Mouse (Mus musculus) liver, adult 2 months (tissue): ENCODE results near the gene Trpv5.

ENCODE experiments used
- CTCF ChIP-seq: fragments of 200-500 bp; IDR thresholded peaks from 2 replicates; pipeline ENCODE4 v1.5.1; 2011; ENCODE audit warnings: low read depth, low read length, control low read depth
- POLR2A ChIP-seq: fragments of 200-500 bp; IDR thresholded peaks from 2 replicates; pipeline ENCODE4 v1.6.1; 2011; ENCODE audit warnings: low read length, control low read depth; ENCODE audit not compliant: insufficient read depth; ENCODE audit errors: extremely low read depth

DNA sequence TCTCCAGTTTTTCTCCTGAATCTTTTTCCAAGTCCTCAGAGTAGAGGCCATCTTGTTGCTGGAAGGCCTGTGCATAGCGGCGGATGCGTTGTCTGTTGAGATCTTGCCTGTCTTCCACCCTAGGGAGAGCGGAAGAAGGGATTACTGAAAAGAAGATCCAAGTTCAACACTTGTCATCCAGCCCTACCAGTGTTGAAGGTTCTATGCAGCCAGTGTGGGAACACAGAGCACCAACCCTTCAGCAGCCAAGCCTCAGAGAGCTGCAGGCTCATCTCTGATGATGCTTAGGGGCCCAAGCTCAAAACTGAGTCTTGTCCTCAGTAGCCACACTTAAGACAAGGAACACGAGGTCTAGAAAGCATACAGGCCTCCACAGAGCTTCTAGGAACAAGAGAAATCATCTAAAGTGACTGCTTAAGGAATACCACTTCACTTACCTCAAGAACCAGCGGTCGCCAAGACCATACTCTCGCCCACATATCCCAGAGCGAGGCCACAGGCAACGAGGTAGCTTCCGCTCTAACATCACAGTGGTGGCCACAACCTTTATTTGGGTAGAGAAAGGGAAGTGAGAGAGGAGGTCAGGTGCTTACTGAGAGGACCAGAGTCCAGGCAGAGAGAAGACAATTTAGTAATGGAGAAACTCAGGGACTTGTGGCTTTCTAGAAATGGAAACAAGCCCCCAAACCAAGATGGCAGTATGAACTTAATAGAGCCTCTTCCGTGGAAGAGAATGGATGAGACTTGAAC, 59.2 kb downstream of the Trpv5 start:
- TF ChIP-seq POLR2A (no peak), CTCF (no peak)
